Mouse (Mus musculus): ENCODE measurements at regions not wholly inside any gene's neighbourhood (a gene's known extent, or its start where the extent isn't known, plus 50 kb on each side); places are given as distances from the start of the nearest gene placed in this dataset.

DNA sequence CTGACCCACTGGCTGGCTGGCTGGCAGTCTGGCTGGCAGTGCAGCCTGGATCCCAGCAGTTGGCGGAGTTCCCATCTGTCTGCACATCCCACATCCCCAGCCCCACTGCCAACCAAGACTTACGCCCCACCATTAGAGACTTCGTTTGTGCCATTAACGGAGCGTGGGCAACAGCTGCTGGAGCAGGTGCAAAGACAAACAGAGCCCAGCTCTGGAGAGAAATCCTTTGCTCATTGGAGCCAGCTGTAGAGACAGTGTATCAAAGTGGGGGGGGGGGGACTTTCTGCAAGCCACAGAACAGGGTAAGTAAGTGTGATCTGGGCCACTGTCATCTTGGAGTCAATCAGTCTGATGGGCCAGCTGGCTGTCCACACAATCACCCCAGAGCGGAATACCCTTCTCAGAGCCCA, 52.3 kb downstream of the Rplp1 start:
- peak in 1 of 2 experiments; percentile 47 for DNase-seq

DNA sequence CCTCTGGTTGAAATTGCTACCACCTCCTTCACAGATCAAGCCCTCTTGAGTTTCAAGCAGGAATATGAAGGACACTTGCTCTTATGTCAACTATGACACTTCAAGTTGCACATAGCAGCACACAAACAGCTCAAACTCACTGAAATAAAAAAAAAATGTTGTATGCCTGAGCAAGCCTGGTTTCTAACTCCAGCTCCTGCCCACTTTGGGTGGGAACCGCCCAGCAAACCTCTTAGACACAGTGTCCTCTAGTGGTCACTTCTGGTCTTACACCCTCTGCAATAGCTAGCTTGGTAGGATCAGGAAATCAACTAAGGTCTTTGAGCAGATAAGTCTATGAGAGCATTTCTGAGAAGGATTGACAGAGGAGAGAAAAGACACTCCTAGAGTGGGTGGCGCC, 54.2 kb downstream of the Rplp1 start:
- peak; percentile 33 to 76 for DNase-seq

DNA sequence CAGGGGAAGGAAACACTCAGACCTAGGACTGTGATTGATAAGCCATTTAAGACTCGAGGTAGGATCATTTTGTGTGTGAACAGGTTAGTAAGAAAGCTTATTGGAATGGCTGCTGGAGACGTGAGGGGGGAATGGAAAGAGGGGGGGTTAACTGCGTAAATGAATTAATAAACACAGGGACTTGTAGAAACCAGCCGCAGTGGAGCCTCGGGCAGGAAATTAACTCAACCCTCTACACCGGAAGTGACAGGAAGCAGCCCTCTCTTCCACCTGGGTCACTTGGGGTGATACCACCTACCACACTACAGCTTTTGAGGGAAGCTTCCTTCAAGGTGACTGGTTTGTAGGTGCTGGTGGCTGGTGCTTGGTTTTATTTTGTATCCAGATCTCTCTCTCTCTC, 54.9 kb downstream of the Rplp1 start:
- no peak for DNase-seq

DNA sequence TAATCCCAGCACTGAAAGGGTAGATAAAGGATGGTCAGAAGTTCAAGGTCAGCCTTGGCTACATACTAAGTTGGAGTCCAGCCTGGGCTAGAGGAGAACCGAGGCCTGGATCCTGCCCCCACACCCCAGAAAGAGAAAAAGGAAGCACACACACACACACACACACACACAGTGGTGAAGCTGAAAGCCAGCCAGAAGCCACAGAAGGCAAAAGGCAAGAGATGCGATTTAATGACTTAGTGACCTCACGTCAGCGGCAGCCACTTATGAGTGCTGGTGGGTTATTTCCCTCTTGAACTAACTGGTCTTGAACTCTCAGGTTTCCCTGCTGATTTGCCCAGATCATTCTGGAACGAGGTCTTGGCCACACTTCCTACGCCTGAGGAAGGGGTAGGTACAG, 56.5 kb downstream of the Rplp1 start:
- no peak for DNase-seq

DNA sequence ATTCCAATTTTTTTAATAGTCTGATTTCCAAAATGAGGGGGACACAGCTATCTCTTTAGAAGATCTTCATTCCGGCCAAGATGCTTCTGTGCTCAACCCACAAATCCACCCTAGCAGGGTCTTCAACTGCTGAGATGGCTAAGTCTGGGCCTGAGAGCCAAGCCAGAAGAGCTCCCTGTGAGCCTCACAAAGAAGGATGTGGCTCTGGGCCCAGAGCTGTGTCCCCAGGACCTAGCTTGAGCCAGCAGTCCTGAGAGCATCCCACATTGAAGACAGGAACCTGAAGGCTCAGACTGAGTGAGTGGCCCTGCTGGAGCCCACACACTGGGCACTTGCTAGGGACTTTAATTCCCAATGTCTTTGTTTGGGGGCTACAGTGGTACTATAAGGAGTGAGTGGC, 57.7 kb downstream of the Rplp1 start:
- peak; percentile 62 to 69 for DNase-seq

DNA sequence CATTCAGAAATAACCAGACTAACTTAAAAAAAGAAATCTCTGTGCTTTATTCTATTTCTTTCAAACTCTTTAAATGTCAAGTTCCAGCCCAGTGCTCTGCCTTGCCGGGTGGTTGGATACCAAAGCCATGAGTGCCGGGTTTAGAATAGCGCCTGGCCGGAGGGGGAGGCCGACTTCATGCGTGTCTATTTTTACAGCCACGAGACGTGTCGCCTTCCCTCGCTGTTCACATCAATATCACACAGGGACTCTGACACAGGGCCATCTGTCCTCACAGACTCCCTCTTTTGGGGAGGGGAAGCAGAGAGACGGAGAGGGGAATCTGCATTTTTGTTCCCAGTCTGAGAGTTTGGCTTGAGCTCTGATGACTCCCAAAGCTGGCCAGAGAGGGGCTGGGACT, 58.7 kb downstream of the Rplp1 start:
- peak; percentile 38 to 45 for DNase-seq

DNA sequence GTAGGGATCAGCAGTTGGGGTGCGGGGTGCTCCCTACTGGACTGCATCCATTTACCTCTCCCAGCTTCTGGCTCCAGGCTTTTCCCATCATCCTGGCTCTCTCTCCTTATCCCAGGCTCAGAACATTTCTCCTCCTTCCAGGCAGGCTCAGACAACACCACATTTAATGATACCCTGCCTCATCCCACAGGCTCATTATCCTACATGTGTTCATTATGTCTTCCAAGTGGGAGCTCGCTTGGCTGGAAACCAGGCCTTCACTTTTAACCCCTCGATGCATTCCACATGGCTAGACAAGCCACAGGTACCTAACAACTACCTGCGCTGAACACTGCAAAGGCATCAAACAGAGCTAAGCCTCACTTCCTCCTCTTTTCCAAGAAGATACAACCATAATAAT, 60.5 kb downstream of the Rplp1 start:
- no peak for DNase-seq

DNA sequence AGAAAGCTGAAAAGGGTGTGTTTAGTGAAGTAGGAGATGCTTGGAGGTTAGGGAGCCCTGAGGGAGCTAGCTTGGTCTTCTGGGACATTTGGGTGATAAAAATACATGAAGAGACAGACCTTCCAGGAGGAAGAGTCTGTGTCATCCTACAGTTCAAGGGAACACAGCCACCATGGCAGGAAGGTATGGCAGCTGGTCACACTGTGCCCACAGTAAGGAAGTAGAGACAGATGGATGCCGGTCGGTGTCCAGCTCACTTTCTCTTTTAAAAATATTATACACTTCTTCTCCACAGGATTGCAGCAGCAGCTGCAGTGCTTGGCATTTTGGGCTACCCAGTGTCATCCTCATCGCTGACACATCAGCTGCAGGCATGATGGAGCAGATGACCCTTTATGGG, 63.0 kb downstream of the Rplp1 start:
- DNase-seq: peak; percentile 38 to 55

DNA sequence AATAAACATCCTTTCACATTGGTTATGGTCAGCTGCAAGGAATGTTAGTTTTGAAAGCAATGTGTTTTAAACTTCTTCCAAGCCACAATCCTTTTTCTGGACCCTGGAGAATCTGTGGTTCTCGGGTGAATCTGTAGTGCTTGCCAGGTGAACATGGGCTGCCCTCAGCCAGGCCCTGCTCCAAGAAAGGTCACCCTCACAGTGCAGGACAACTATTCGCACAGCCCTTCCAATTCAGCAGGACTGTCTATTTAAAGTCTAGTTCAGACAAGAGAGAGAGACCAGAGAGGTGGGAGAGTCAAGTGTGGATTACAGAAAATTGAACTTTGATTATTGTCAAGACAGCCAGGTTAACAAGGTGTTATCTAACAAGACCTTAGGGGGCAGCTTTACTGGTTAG, 65.9 kb downstream of the Rplp1 start:
- no peak for DNase-seq

DNA sequence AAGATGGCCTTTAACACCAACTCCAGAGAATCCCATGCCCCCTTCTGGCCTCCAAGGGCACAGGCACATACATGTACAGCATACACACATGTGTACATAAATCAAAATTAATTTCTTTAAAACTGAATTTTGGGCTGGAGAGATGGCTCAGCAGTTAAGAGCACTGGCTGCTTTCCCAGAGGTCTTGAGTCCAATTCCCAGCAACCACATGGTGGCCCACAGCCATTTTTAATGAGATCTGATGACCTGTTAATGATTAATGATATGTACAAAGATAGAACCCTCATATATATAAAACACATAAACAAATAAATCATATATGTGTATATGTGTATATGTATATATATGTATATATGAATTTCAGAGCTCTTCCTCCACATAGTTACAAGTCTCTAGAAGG, 66.8 kb downstream of the Rplp1 start:
- DNase-seq: no peak

DNA sequence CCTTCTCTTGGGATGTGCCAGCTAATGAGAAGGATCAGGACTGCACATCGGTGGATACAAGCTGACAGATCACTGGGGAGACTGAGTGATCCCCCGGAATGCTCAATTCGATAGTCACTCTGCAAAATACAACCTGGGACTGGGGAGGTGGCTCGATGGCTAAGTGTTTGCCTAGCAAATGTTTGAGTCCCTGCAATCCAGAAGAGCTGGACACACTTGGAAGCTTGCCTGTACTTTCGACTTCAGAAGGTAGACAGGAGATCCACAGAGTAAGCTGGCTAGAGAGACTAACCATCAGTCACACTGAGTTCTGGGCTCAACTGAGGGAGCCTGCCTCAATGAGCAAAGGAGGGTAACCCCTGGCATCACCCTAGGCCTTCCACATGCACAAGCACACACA, 69.7 kb downstream of the Rplp1 start:
- no peak for DNase-seq

DNA sequence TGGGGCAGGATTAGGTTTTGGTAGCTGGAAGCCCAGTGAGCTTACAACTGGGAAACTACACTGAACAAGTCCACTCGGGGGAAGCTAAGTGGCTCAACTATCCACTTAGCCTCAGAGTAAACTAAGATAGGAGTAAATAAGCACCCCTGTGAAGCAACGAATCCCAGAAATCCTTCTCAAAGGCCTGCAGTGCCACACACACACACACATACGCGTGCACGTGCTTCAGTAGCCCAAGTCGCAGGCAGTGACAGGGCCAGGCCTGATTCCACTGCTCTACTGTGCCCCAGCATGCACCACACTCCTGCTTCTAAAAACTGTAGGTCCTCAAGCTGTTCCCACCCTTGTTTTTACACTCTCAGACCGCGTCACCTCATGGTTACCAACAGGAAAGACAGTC, 70.2 kb downstream of the Rplp1 start:
- DNase-seq: no peak

DNA sequence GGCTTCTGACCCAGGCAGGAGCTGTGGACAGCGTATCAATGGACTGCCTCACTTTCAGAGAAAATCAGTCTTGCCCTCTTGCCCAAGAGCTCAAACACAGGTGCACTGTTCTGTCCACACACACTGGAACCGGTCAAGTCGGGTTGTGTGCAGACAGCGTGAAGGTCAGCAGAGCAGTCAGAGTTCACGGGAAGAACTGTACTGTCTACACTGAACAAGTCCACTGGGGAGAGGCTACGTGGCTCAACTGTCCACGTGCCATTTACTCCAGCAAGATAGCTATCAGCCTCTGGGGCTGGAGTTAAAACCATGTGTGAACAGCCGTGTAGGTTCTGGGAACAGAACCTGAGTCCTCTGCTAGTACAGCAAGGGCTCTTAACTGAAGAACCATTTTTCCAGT, 70.8 kb downstream of the Rplp1 start:
- DNase-seq: no peak

DNA sequence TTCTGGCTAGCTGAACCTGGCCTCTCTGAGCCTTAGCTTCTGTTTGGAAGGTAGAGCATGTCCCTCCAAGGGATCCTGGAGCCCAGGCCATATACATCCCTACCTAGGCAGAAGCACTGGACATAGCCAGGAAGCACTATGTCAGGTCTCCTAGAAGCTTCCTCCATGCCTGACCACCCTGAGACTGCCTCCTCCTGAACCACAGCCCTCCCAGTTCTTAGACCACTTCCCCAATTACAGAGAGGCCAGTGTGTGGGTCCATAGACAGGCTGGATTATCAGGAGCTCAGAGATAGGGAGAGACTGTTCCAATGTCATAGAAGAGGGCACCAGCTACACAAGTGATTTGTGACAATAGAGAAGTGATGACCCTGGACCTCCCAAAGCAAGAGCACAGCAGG, 72.0 kb downstream of the Rplp1 start:
- DNase-seq: no peak

DNA sequence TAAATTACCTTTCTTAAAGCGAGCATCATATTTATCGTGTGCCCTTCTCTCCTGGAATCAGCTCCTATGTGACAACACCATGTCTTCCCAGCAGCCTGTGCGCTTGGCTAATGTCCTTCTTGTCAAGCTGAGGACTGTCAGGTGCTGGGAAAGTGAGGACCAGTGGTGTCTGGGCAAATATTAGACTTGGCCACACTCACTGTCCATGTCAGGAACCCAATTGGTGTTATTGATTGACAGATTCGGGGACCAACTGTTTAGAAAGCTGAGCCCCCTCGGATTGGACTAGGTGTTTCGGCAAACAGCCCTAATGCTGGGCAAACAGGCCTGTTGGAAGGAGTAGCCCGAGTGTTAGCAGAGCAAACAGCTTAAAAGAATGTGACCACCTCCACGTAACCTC, 73.1 kb downstream of the Rplp1 start:
- no peak for DNase-seq

DNA sequence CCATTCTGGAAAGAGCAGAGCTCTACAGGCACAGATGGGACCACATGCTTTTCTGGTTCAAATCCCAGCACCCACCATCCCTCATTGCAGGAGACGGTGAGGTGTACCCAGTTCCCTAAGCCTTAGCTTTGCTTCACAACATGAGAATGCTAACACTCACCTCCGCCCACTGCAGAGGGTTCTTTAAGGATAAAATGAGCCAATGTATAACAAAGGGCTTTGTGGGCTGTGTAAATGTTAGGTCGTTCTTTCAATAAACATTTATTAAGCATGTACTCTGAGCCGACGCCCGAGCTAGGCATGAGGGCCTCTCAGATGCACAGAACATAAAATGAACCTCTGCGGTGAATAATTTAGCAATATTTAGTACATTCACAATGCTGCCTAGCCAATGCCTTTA, 74.0 kb downstream of the Rplp1 start:
- no peak for DNase-seq

DNA sequence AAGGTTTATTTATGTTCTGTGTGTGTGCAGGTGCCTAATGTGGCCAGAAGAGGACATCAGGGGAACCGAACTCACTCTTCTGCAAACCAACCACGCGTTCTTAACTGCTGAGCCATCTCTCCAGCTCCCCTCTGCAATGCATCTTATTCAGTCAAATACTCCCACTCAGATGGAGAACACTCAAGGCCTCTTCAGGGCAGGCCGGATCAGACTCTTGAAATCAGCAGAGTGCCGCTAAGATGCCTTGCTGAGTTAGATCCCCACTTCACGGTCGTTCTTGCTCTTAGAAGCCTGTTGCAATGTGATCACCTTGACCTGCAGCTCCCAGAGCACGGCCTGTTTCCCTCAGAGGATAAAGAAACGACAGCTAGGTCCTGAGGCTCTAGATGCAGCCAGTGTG, 81.1 kb downstream of the Rplp1 start:
- no peak for DNase-seq

DNA sequence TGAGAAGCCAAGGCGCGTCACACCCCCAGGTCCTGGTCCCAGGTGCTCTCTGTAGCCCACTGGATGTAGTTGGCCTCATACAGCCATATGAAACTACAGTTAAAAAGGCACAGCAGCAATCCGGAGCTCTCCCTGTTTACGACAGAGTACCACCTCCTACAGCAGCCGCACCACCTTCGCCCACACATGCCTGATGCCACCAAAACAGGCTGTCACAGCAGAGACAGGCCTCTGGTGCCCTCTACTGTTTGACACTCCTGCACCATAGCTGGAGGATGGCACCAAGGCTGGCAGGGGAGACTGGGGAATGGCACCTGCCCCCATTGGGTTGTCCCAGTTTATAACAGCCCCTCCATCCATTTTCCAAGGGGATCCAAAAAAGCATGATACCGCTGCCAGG, 84.1 kb downstream of the Rplp1 start:
- peak; percentile 87 to 91 for DNase-seq

DNA sequence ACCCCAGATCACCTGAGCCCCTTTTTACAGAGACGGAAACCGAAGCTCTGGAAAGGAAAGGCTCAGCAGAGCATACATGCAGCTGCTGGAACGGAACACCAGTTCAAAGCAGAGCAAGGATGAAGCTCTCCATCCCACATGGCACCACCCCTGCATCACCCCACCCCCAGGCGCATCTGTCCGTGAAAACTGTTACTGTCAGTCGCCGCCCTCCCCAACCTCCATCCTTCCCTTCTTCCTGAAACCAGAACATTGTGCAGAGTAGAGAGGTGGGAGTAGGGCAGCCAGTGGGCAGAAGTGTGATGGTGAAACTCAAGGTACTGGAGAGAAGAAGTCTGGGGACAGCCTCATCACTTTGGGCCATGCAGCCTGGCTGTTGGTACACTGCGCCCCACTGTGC, 84.6 kb downstream of the Rplp1 start:
- DNase-seq: no peak

DNA sequence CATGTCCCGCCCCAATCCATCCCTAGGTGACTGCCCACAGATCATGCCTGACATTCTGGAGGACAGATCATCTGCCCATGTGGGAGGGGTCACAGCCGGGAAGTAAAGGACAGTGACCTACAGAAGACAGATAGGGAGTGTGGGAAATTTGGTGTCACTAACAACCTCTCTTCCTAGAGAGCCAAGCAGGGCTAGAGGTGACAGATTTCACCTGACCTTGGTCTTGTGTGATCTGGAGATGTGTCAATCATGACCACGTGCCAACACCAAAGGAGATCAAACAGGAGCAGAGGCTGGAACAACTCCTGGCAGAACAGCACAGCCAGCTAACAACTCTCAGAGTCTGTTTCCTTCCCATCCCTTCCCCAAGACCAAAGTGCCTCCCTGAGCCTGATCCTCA, 85.0 kb downstream of the Rplp1 start:
- no peak for DNase-seq

DNA sequence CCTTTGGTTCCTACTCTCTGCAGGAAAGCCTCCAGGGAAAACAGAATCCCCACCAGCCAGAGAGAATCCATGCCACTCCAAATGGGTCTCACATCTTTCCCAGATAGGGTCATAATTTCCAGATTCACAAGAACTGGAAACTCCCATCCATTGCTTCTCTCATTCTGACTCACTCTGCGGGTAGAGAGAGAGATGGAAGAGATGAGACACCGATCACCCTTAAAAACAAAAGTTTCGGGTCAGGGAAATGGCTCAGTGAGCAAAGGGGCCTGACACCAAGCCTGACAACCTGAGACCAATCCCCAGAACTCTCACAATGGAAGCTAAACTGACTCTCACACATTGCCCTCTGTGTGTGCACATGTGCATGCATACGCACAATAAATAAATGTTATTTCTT, 86.6 kb downstream of the Rplp1 start:
- no peak for DNase-seq

DNA sequence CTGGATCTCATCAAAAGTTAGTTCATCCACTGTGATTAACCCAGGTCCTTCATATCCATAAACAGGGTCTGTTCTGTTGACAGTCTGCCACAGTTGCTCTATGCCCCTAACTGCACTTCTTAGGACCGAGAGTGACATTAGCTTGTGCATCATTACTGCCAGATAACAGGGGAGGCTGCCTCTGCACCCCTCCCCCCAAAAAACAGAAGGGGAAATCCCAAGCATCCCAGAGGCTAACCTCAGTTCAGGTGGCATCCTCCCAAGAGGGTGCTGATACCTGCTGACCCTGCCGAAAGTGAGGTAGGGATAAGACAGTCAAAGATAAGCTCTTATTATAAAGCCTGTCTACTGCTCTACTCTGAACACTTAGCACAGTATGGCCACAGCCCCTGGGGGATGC, 87.3 kb downstream of the Rplp1 start:
- DNase-seq: no peak

DNA sequence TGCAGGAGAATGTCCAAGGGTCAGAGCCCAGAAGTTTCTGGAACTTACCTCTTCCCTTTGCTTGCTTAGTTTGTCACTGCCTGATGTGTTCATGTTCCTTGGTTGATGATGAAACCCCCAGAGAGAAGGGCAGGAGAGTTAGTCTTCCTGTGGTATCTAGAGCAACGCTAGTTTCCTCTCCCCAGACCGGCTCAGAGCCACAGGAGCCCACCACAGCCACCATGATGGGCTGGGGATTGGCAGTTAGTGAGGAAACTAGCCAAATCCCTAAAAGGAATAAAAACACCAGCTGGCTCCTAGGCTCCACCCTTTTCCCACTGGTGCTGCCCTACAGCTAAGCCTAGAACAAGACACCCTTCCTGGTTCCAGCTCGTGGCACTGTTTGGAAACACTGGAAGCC, 87.9 kb downstream of the Rplp1 start:
- DNase-seq: no peak

DNA sequence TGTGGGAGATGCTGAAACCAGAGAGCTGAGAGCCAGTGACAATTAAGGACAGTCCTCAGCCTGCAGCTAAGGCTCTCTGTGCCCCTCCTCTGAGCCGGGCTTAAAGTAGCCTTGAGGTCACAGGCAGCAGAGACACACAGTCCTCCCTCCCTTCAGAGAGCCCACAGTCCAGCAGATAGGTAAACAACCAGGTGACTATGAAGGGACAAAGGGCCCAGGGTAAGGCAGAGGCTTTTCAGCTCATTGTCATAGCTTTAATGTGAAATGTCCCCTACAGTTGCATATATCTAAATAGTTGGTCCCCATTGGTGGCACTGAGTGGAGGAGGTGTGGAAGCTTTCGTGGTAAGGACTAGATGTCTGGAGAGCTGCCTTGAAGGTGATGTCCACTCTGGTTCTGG, 88.5 kb downstream of the Rplp1 start:
- no peak for DNase-seq

DNA sequence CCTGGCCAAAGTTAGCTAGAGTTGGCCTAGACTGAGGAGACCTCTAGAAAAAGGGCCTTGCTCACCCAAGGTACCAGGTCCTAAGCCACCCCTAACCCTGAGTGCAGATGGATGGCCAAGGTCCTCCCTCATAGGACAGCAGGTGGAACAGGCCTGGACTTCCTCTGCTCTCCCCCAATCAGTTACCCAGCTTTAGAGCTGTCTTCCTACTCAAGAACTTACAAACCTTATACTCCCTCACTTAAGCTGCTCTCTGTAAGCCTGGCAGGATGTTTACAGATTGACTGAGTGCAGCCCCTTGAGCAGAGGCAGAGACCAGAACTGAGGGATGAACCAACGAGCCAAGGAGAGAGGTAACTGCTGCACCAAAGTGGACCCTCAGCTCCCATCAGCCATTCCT, 94.5 kb downstream of the Rplp1 start:
- no peak for DNase-seq

DNA sequence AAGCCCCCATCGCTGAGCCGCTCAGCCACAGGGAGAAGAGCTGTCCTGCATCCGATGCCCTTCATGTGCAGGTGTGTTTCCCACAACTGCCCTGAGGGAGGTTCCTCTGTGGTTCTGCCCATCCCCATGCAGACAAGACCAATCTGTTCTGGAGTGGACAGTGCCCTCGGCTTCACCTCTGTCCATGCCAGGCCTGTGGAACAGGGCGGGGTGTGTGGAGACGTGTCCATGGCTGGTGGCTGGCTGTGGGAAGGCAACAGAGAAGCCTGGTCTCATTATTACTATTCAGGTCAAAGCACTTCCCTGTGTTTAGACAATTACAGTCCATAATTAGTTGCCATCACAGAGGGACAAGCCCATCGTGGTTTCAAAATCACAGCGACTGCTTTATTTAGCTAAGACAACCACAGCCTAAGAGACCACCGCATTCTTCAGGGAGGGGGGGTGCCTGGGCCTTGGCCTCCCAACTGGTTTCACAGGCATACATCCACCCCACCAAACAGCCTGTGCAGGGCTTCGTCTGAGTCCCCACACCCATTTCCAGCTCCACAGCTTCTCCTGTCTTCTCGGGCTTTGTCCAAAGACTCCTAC, 97.7 kb downstream of the Rplp1 start:
- DNase-seq: no peak

Data from cerebellum, postnatal 25 days (tissue).